Mouse (Mus musculus) hindbrain, embryonic 12.5 days (tissue): Measurements from ENCODE around the gene Fads1. TPM values are rescaled to one million over a fixed set of nuclear protein-coding genes. Genes with fewer than 3 reads are reported as not detected.

Experiments used
- ATAC-seq: fragments of 200-750 bp; cut with Nextera tagmentation; 2 replicates; pipeline ENCODE4 v1.8.0; 2017; ENCODE audit warnings: moderate TSS enrichment; ENCODE audit not compliant: low FRiP score
- H3K27ac ChIP-seq: fragments of 300-500 bp; sonication (generic); 2 replicates; pipeline ENCODE4 v1.5.1; 2016; ENCODE audit warnings: mild to moderate bottlenecking
- H3K27me3 ChIP-seq: fragments of 300-500 bp; sonication (generic); 2 replicates; pipeline ENCODE4 v1.6.1; 2016; ENCODE audit warnings: mild to moderate bottlenecking
- H3K36me3 ChIP-seq: fragments of 300-500 bp; sonication (generic); 2 replicates; pipeline ENCODE4 v1.6.1; 2016; ENCODE audit warnings: mild to moderate bottlenecking
- H3K4me1 ChIP-seq: fragments of 300-500 bp; sonication (generic); 2 replicates; pipeline ENCODE4 v1.6.1; 2016
- H3K4me2 ChIP-seq: fragments of 300-500 bp; sonication (generic); replicated peaks from 2 replicates; pipeline ENCODE4 v1.6.1; 2016; ENCODE audit warnings: mild to moderate bottlenecking
- H3K4me3 ChIP-seq: fragments of 300-500 bp; sonication (generic); 2 replicates; pipeline ENCODE4 v1.5.1; 2016; ENCODE audit warnings: mild to moderate bottlenecking
- H3K9ac ChIP-seq: fragments of 300-500 bp; sonication (generic); 2 replicates; pipeline ENCODE4 v1.6.1; 2016; ENCODE audit warnings: mild to moderate bottlenecking, moderate library complexity
- H3K9me3 ChIP-seq: fragments of 300-500 bp; sonication (generic); replicated peaks from 2 replicates; pipeline ENCODE4 v1.6.1; 2016; ENCODE audit warnings: mild to moderate bottlenecking
- WGBS: fragments of 180-500 bp; shearing (Covaris S2); methylation state at CpG from one replicate; pipeline ENCODE4 v1.1.7; 2016; 5-methylcytosine and 5-hydroxymethylcytosine counted together
- polyA plus RNA-seq: library from polyadenylated mRNA; unstranded; fragments of >200 nt; fragmentation: Nextera tagmentation; extraction: Ambion mirVana; gene quantifications from 2 replicates; pipeline ENCODE4 v1.2.1, GENCODE M21; 2016

Fads1 gene
- polyA plus RNA-seq, 1 experiment from 2014 or later: 175 TPM

- Histone ChIP-seq H3K36me3 (peaks cover 59% of the 10 kb centered on the region), H3K4me1 (peaks cover 8% of the 10 kb centered on the region), H3K9me3 (no peaks in the 10 kb centered on the region), H3K27ac (no peak overlapping the region), H3K4me2 (no peak overlapping the region), H3K9ac (no peak overlapping the region), H3K27me3 (no peaks in the 10 kb centered on the region), H3K4me3 (no peak overlapping the region)
- ATAC-seq: no peak
- 93% methylated on average over 2 of the region's 2 CpGs for WGBS
Measured at GRCm38 (mm10) chr19:10198286-10198685, 15.6 kb downstream of the Fads1 start.

- H3K4me2 ChIP-seq: no peak overlapping the region
- ATAC-seq: peak; percentile 22
- peaks cover 55% of the 10 kb centered on the region for H3K36me3 ChIP-seq
- H3K4me3 ChIP-seq: no peak overlapping the region
- no peaks in the 10 kb centered on the region for H3K9me3 ChIP-seq
- no peaks in the 10 kb centered on the region for H3K27me3 ChIP-seq
- H3K9ac ChIP-seq: no peak overlapping the region
- peaks cover 9% of the 10 kb centered on the region for H3K4me1 ChIP-seq
- no peak overlapping the region for H3K27ac ChIP-seq
- 30% methylated on average over 3 of the region's 3 CpGs for WGBS
Measured at GRCm38 (mm10) chr19:10198723-10199122, 16.0 kb downstream of the Fads1 start.

- Histone ChIP-seq H3K4me2 (peak overlapping the region; percentile 86), H3K4me1 (peaks cover 17% of the 10 kb centered on the region), H3K27ac (peak overlapping the region; percentile 73), H3K36me3 (peaks cover 44% of the 10 kb centered on the region), H3K27me3 (no peaks in the 10 kb centered on the region), H3K9me3 (no peaks in the 10 kb centered on the region), H3K9ac (peak overlapping the region; percentile 80), H3K4me3 (peak overlapping the region; percentile 82)
- ATAC-seq: no peak; the same call in 1 of the 2 replicates
- 3% methylated on average over 23 of the region's 23 CpGs for WGBS
Measured at GRCm38 (mm10) chr19:10203146-10203847, 20.6 kb downstream of the Fads1 start.

GRCm38 (mm10) chr19:10203848-10204615 is 21.3 kb downstream of the Fads1 start, which contains the start of the genes Tmem258 and Fen1:
Gene Tmem258, plus strand, starts transcription at chr19:10204014.
Gene Fen1, minus strand, starts transcription at chr19:10204169.
- WGBS: under 1% methylated on average over 40 of the region's 40 CpGs
- ATAC-seq: peak; percentile 92

GRCm38 (mm10) chr19:10204616-10205001 is 21.9 kb downstream of the Fads1 start:
- 2% methylated on average over 5 of the region's 5 CpGs for WGBS
- H3K36me3 ChIP-seq: peaks cover 50% of the 10 kb centered on the region
- H3K27me3 ChIP-seq: no peaks in the 10 kb centered on the region
- H3K4me3 ChIP-seq: peak overlapping the region; percentile 82
- no peak overlapping the region; the same call in 1 of the 2 replicates for H3K27ac ChIP-seq
- H3K9ac ChIP-seq: peak overlapping the region; percentile 80
- peak; percentile 53; the same call in 1 of the 2 replicates for ATAC-seq
- no peaks in the 10 kb centered on the region for H3K9me3 ChIP-seq
- H3K4me1 ChIP-seq: peaks cover 17% of the 10 kb centered on the region
- H3K4me2 ChIP-seq: peak overlapping the region; percentile 86

More at GRCm38 (mm10) chr19:10203848-10204615, 21.3 kb downstream of the Fads1 start, which contains the start of the genes Tmem258 and Fen1:
- Histone ChIP-seq H3K36me3 (peaks cover 49% of the 10 kb centered on the region), H3K9me3 (no peaks in the 10 kb centered on the region), H3K4me2 (peak within 1 kb of the TSS; percentile 86), H3K4me1 (peaks cover 17% of the 10 kb centered on the region), H3K9ac (peak within 1 kb of the TSS; percentile 80), H3K4me3 (peak within 1 kb of the TSS; percentile 82), H3K27me3 (no peaks in the 10 kb centered on the region), H3K27ac (peak within 1 kb of the TSS; percentile 73)

- ATAC-seq: no peak
- H3K36me3 ChIP-seq: peaks cover 50% of the 10 kb centered on the region
- no peaks in the 10 kb centered on the region for H3K27me3 ChIP-seq
- no peaks in the 10 kb centered on the region for H3K9me3 ChIP-seq
- peak overlapping the region; percentile 82; the same call in 1 of the 2 replicates for H3K4me3 ChIP-seq
- peaks cover 17% of the 10 kb centered on the region for H3K4me1 ChIP-seq
- no peak overlapping the region for H3K27ac ChIP-seq
- peak overlapping the region; percentile 80; the same call in 1 of the 2 replicates for H3K9ac ChIP-seq
- WGBS: 78% methylated on average over 6 of the region's 6 CpGs
- H3K4me2 ChIP-seq: peak overlapping the region; percentile 86
Measured at GRCm38 (mm10) chr19:10205051-10205450, 22.4 kb downstream of the Fads1 start.

GRCm38 (mm10) chr19:10208851-10209250 is 26.2 kb downstream of the Fads1 start:
- no peaks in the 10 kb centered on the region for H3K9me3 ChIP-seq
- no peak overlapping the region for H3K4me2 ChIP-seq
- no peak overlapping the region for H3K4me3 ChIP-seq
- H3K27me3 ChIP-seq: no peaks in the 10 kb centered on the region
- peaks cover 62% of the 10 kb centered on the region for H3K36me3 ChIP-seq
- H3K4me1 ChIP-seq: peaks cover 8% of the 10 kb centered on the region
- no peak overlapping the region for H3K27ac ChIP-seq
- no peak for ATAC-seq
- WGBS: 85% methylated on average over 3 of the region's 3 CpGs
- H3K9ac ChIP-seq: no peak overlapping the region

- Histone ChIP-seq H3K36me3 (peaks cover 61% of the 10 kb centered on the region), H3K4me3 (no peak overlapping the region), H3K9ac (no peak overlapping the region), H3K4me1 (no peaks in the 10 kb centered on the region), H3K27me3 (no peaks in the 10 kb centered on the region), H3K27ac (no peak overlapping the region), H3K4me2 (no peak overlapping the region), H3K9me3 (no peaks in the 10 kb centered on the region)
- 86% methylated on average over 4 of the region's 4 CpGs for whole genome bisulfite sequencing
- no peak for ATAC-seq
Measured at GRCm38 (mm10) chr19:10210885-10211284, 28.2 kb downstream of the Fads1 start.

- 94% methylated on average over 10 of the region's 10 CpGs for WGBS
- peaks cover 34% of the 10 kb centered on the region for H3K36me3 ChIP-seq
- no peak overlapping the region for H3K4me2 ChIP-seq
- H3K4me3 ChIP-seq: no peak overlapping the region
- H3K27ac ChIP-seq: no peak overlapping the region
- no peaks in the 10 kb centered on the region for H3K4me1 ChIP-seq
- H3K9me3 ChIP-seq: no peaks in the 10 kb centered on the region
- H3K27me3 ChIP-seq: no peaks in the 10 kb centered on the region
- ATAC-seq: no peak
- no peak overlapping the region for H3K9ac ChIP-seq
Measured at GRCm38 (mm10) chr19:10213796-10214471, 31.2 kb downstream of the Fads1 start.

- ATAC-seq: no peak
Measured at GRCm38 (mm10) chr19:10216101-10216500, 33.4 kb downstream of the Fads1 start.

GRCm38 (mm10) chr19:10219108-10219507 is 36.4 kb downstream of the Fads1 start:
- Histone ChIP-seq H3K27ac (no peak overlapping the region), H3K4me2 (no peak overlapping the region), H3K9me3 (no peaks in the 10 kb centered on the region), H3K4me1 (no peaks in the 10 kb centered on the region), H3K27me3 (no peaks in the 10 kb centered on the region), H3K4me3 (no peak overlapping the region), H3K36me3 (no peaks in the 10 kb centered on the region), H3K9ac (no peak overlapping the region)
- WGBS: 69% methylated on average over 3 of the region's 3 CpGs
- ATAC-seq: no peak; the same call in 1 of the 2 replicates

More at GRCm38 (mm10) chr19:10216101-10216500, 33.4 kb downstream of the Fads1 start:
- H3K9ac ChIP-seq: no peak overlapping the region
- H3K27me3 ChIP-seq: no peaks in the 10 kb centered on the region
- no peak overlapping the region for H3K4me3 ChIP-seq
- H3K27ac ChIP-seq: no peak overlapping the region
- no peaks in the 10 kb centered on the region for H3K9me3 ChIP-seq
- WGBS: 84% methylated on average over 8 of the region's 8 CpGs
- H3K4me1 ChIP-seq: no peaks in the 10 kb centered on the region
- no peak overlapping the region for H3K4me2 ChIP-seq
- H3K36me3 ChIP-seq: peaks cover 15% of the 10 kb centered on the region

GRCm38 (mm10) chr19:10219593-10219992 is 36.9 kb downstream of the Fads1 start:
- Histone ChIP-seq H3K9ac (no peak overlapping the region), H3K4me2 (no peak overlapping the region), H3K27me3 (no peaks in the 10 kb centered on the region), H3K4me3 (no peak overlapping the region), H3K36me3 (no peaks in the 10 kb centered on the region), H3K9me3 (no peaks in the 10 kb centered on the region), H3K27ac (no peak overlapping the region), H3K4me1 (peaks cover under 1% of the 10 kb centered on the region; the same call in 1 of the 2 replicates)
- WGBS: 79% methylated on average over 6 of the region's 6 CpGs
- ATAC-seq: no peak
